Mouse (Mus musculus): Measurements from ENCODE around the gene Apol7a. TPM values are rescaled to one million over a fixed set of nuclear protein-coding genes. Genes with fewer than 3 reads are reported as not detected.

Apol7a gene
- polyA plus RNA-seq, 1 experiment from 2014 or later, result not detected

- Histone ChIP-seq H3K27ac (replicated peaks) (peak overlapping the region; percentile 36), H3K4me3 (no peak overlapping the region), H3K9me3 (no peaks in the 10 kb centered on the region; the same call in 1 of the 2 replicates), H3K27me3 (replicated peaks; ENCODE audit: low read depth, poor library complexity, severe bottlenecking) (no peaks in the 10 kb centered on the region), H3K36me3 (replicated peaks) (no peaks in the 10 kb centered on the region), H3K4me1 (peaks cover 67% of the 10 kb centered on the region)
- 70% methylated on average over 7 of the region's 7 CpGs for WGBS
- DNase-seq (ENCODE audit: low spot score), result no peak
Observed at GRCm38 (mm10) chr15:77338451-77338850, 60.5 kb downstream of the Apol7a start.

Other genes with a start within 250 kb of the Apol7a start
- 60.7 and 61.9 TPM in 2 replicates for gene Rbfox2, start 92.1 kb downstream of the Apol7a start, polyA plus RNA-seq (2016; fragmentation: Nextera tagmentation; extraction: Ambion mirVana)
- gene Apol9a, start 12.0 kb upstream of the Apol7a start, polyA plus RNA-seq (2016; fragmentation: Nextera tagmentation; extraction: Ambion mirVana), result not detected in 2 replicates
- gene Apol7b, start 48.4 kb upstream of the Apol7a start, polyA plus RNA-seq (2016; fragmentation: Nextera tagmentation; extraction: Ambion mirVana), result not detected in 2 replicates
- gene Apol10a, start 77.9 kb upstream of the Apol7a start, polyA plus RNA-seq (2016; fragmentation: Nextera tagmentation; extraction: Ambion mirVana), result not detected in 2 replicates
- gene Apol11a, start 109.2 kb upstream of the Apol7a start, polyA plus RNA-seq (2016; fragmentation: Nextera tagmentation; extraction: Ambion mirVana), result not detected in 2 replicates
- gene Apol7c, start 134.2 kb upstream of the Apol7a start, polyA plus RNA-seq (2016; fragmentation: Nextera tagmentation; extraction: Ambion mirVana), result not detected in 2 replicates
- gene 1700025B11Rik, start 162.8 kb upstream of the Apol7a start, polyA plus RNA-seq (2016; fragmentation: Nextera tagmentation; extraction: Ambion mirVana), result not detected in 2 replicates
- 0.06 and 0.12 TPM in 2 replicates for gene Apol10b, start 197.0 kb upstream of the Apol7a start, polyA plus RNA-seq (2016; fragmentation: Nextera tagmentation; extraction: Ambion mirVana)
- gene Gm36245, start 200.1 kb upstream of the Apol7a start, polyA plus RNA-seq (2016; fragmentation: Nextera tagmentation; extraction: Ambion mirVana), result not detected in 2 replicates
- not detected in 2 replicates for gene Apol11b, start 244.2 kb upstream of the Apol7a start, polyA plus RNA-seq (2016; fragmentation: Nextera tagmentation; extraction: Ambion mirVana)

Data from embryonic facial prominence, embryonic 10.5 days (tissue).